ENCODE assay signal across 8 mouse cellular contexts in the genomic region with DNA sequence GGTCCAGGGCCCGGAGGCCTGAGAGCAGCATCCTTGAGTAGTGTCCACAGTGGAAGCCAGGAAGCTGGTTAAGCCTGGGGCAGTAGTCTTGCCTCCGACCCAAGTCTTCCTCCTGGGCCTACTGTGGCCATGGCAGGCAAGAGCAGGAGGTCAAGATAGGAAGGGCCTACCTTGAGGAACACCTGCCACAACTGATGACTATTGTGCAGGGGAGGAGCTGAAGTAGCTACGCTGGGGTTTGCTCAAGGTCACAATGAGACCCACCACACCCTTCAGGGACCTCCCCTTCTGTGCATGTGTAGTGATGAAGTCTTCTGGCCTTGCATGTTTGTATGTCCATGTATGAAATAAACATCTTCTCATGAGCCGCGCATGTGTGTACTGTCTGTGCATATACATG. TPM values are rescaled to one million over a fixed set of nuclear protein-coding genes. Genes with fewer than 3 reads are reported as not detected.
A peak's percentile ranks its signal among the peaks of the same experiment; 100 is the strongest.
DNase-seq lines count a peak whose midpoint lies in the region; ATAC-seq and TF ChIP-seq lines count a peak whose summit lies in the region.

No protein-coding gene starts in this region.

- no peaks in the 10 kb centered on the region for H3K27me3 ChIP-seq in hindbrain, embryonic 16.5 days (replicated peaks; ENCODE audit: control insufficient read depth, insufficient read depth, low read length)

- ATAC-seq in hindbrain, embryonic 16.5 days, result no peak
- no peak for ATAC-seq in cerebellum, adult (ENCODE audit: insufficient number of reproducible peaks, low FRiP score, low TSS enrichment)

- TF ChIP-seq CTCF in layer of hippocampus, adult 2 months (conservative IDR thresholded peaks at IDR 0.05), result no peak

- H3K9me3 ChIP-seq in hindbrain, embryonic 16.5 days (ENCODE audit: control insufficient read depth, low read length), result no peaks in the 10 kb centered on the region

- peak overlapping the region; percentile 96 for H3K27ac ChIP-seq in layer of hippocampus, adult 2 months
- H3K27ac ChIP-seq in hindbrain, embryonic 16.5 days (ENCODE audit: low read depth, low read length), result peak overlapping the region; percentile 97

- peak overlapping the region; percentile 72 for H3K4me2 ChIP-seq in hindbrain, embryonic 16.5 days (ENCODE audit: low read length)

- peak overlapping the region; percentile 81 for H3K4me3 ChIP-seq in layer of hippocampus, adult 2 months
- H3K4me3 ChIP-seq in hindbrain, embryonic 16.5 days (ENCODE audit: low read length), result peak overlapping the region; percentile 86

- no peak for DNase-seq in layer of hippocampus, adult 2 months (ENCODE audit: low spot score in 2 of 2)
- DNase-seq in layer of hippocampus, adult 8-10 months (ENCODE audit: low spot score in 2 of 2), result no peak
- peak; percentile 42 for DNase-seq in brain, adult 2 months (ENCODE audit: low read depth, low spot score)
- DNase-seq in naive thymus-derived CD4-positive, alpha-beta T cell, adult 2 months (ENCODE audit: low read depth), result peak; percentile 33
- no peak for DNase-seq in layer of hippocampus, adult 18-20 months (ENCODE audit: low spot score in 2 of 2)
- DNase-seq in right cerebral cortex, adult 2 months (ENCODE audit: low spot score in 2 of 2), result no peak

- 64% methylated on average over 5 of the region's 5 CpGs for WGBS in hindbrain, embryonic 16.5 days

- H3K9ac ChIP-seq in hindbrain, embryonic 16.5 days (ENCODE audit: low read depth, low read length), result peak overlapping the region; percentile 96

- H3K36me3 ChIP-seq in hindbrain, embryonic 16.5 days (ENCODE audit: control insufficient read depth, insufficient read depth, low read length), result peaks cover 12% of the 10 kb centered on the region

- peaks cover 18% of the 10 kb centered on the region for H3K4me1 ChIP-seq in hindbrain, embryonic 16.5 days (ENCODE audit: control insufficient read depth, insufficient read depth, low read depth, low read length)

RNA-seq across cellular contexts. Expression of a gene that starts 1.2 kb away (rescaled TPM):
- total RNA-seq in layer of hippocampus, adult 2 months (2021), result 10 to 100 TPM; 32.7 to 39.0 TPM
- 10 to 100 TPM; 32.7 to 35.8 (median 34.4) TPM for total RNA-seq in layer of hippocampus, adult 8-10 months (2022)
- 17.4 and 22.2 TPM in 2 replicates for polyA plus RNA-seq in hindbrain, embryonic 16.5 days (2015; fragmentation: Nextera tagmentation; extraction: Ambion mirVana)
- 10 to 100 TPM; 35.8 to 39.5 TPM for total RNA-seq in layer of hippocampus, adult 18-20 months (2021)

RNA-seq across cellular contexts. Expression of a gene that starts 25.1 kb away (rescaled TPM):
- total RNA-seq in layer of hippocampus, adult 2 months (2021), result 10 to 100 TPM; 49.9 to 51.4 TPM
- 10 to 100 TPM; 62.3 to 79.7 (median 65.0) TPM for total RNA-seq in layer of hippocampus, adult 8-10 months (2022)
- polyA plus RNA-seq in hindbrain, embryonic 16.5 days (2015; fragmentation: Nextera tagmentation; extraction: Ambion mirVana), result 93.9 and 100 TPM in 2 replicates
- total RNA-seq in layer of hippocampus, adult 18-20 months (2021), result 10 to 100 TPM; 50.6 to 50.9 TPM

RNA-seq across cellular contexts. Expression of a gene that starts 31.2 kb away (rescaled TPM):
- 10 to 100 TPM; 90.9 to 92.8 TPM for total RNA-seq in layer of hippocampus, adult 2 months (2021)
- total RNA-seq in layer of hippocampus, adult 8-10 months (2022), result 10 to 100 TPM; 86.8 to 99.4 (median 88.9) TPM
- 166 and 178 TPM in 2 replicates for polyA plus RNA-seq in hindbrain, embryonic 16.5 days (2015; fragmentation: Nextera tagmentation; extraction: Ambion mirVana)
- total RNA-seq in layer of hippocampus, adult 18-20 months (2021), result 10 to 100 TPM; 81.4 to 89.1 TPM

RNA-seq across cellular contexts. Expression of a gene that starts 38.7 kb away (rescaled TPM):
- total RNA-seq in layer of hippocampus, adult 2 months (2021), result 1 to 10 TPM; 9.6 to 9.8 TPM
- 10 to 100 TPM; 13.3 to 14.9 (median 14.2) TPM for total RNA-seq in layer of hippocampus, adult 8-10 months (2022)
- polyA plus RNA-seq in hindbrain, embryonic 16.5 days (2015; fragmentation: Nextera tagmentation; extraction: Ambion mirVana), result 38.0 and 39.0 TPM in 2 replicates
- total RNA-seq in layer of hippocampus, adult 18-20 months (2021), result 10 to 100 TPM; 10.4 to 11.9 TPM

RNA-seq across cellular contexts. Expression of a gene that starts 41.6 kb away (rescaled TPM):
- 10 to 100 TPM; 26.5 to 27.9 TPM for total RNA-seq in layer of hippocampus, adult 2 months (2021)
- 10 to 100 TPM; 22.6 to 30.6 (median 26.6) TPM for total RNA-seq in layer of hippocampus, adult 8-10 months (2022)
- 14.2 and 15.5 TPM in 2 replicates for polyA plus RNA-seq in hindbrain, embryonic 16.5 days (2015; fragmentation: Nextera tagmentation; extraction: Ambion mirVana)
- total RNA-seq in layer of hippocampus, adult 18-20 months (2021), result 10 to 100 TPM; 23.3 to 23.5 TPM

Comparison
In these comparisons a context has a peak if more than half of its experiments do, and no peak if none do; other contexts are left out.
1. DNase-seq: peak in brain, adult 2 months (single experiment) and naive thymus-derived CD4-positive, alpha-beta T cell, adult 2 months (single experiment); none in layer of hippocampus, adult 2 months (0 of 2), layer of hippocampus, adult 8-10 months (0 of 2), layer of hippocampus, adult 18-20 months (0 of 2) and right cerebral cortex, adult 2 months (0 of 2).